Mouse (Mus musculus) neural tube, embryonic 11.5 days (tissue): ENCODE results near the gene Ddx39. TPM values are rescaled to one million over a fixed set of nuclear protein-coding genes. Genes with fewer than 3 reads are reported as not detected.

Experiments
- ATAC-seq: fragments of 200-750 bp; cut with Nextera tagmentation; 2 replicates; pipeline ENCODE4 v1.8.0; 2017; ENCODE audit warnings: moderate number of reproducible peaks, mild to moderate bottlenecking, moderate TSS enrichment, moderate library complexity; ENCODE audit not compliant: insufficient read depth, low FRiP score, low TSS enrichment
- DNase-seq: peaks from one replicate; pipeline ENCODE4 v3.0.0-alpha.2; 2015; ENCODE audit warnings: low spot score
- H3K27ac ChIP-seq: fragments of 300-500 bp; sonication (generic); 2 replicates; pipeline ENCODE4 v1.5.1; 2014; ENCODE audit warnings: low read depth, mild to moderate bottlenecking, low read length
- H3K27me3 ChIP-seq: fragments of 300-500 bp; sonication (generic); 2 replicates; pipeline ENCODE4 v1.6.1; 2014; ENCODE audit warnings: mild to moderate bottlenecking, low read length, mixed read lengths; ENCODE audit not compliant: control insufficient read depth, insufficient read depth
- H3K36me3 ChIP-seq: fragments of 300-500 bp; sonication (generic); 2 replicates; pipeline ENCODE4 v1.6.1; 2014; ENCODE audit warnings: mild to moderate bottlenecking, low read length, moderate library complexity, mixed read lengths; ENCODE audit not compliant: control insufficient read depth, insufficient read depth
- H3K4me1 ChIP-seq: fragments of 300-500 bp; sonication (generic); 2 replicates; pipeline ENCODE4 v1.6.1; 2014; ENCODE audit warnings: low read length, mixed read lengths; ENCODE audit not compliant: control insufficient read depth, insufficient read depth
- H3K4me2 ChIP-seq: fragments of 300-500 bp; sonication (generic); 2 replicates; pipeline ENCODE4 v1.6.1; 2014; ENCODE audit warnings: low read depth, mild to moderate bottlenecking, moderate library complexity
- H3K4me3 ChIP-seq: fragments of 300-500 bp; sonication (generic); 2 replicates; pipeline ENCODE4 v1.5.1; 2014; ENCODE audit warnings: low read depth, low read length
- H3K9ac ChIP-seq: fragments of 300-500 bp; sonication (generic); 2 replicates; pipeline ENCODE4 v1.6.1; 2014; ENCODE audit warnings: mild to moderate bottlenecking, low read length
- H3K9me3 ChIP-seq: fragments of 300-500 bp; sonication (generic); 2 replicates; pipeline ENCODE4 v1.6.1; 2016; ENCODE audit warnings: low read length; ENCODE audit not compliant: control insufficient read depth
- WGBS: fragments of 180-500 bp; shearing (Covaris S2); extraction: QIAGEN DNeasy Blood & Tissue Kit; methylation state at CpG from one replicate; pipeline ENCODE4 v1.1.7; 2014; 5-methylcytosine and 5-hydroxymethylcytosine counted together
- polyA plus RNA-seq: library from polyadenylated mRNA; unstranded; fragments of >200 nt; fragmentation: Nextera tagmentation; extraction: Ambion mirVana; gene quantifications from 2 replicates; pipeline ENCODE4 v1.2.1, GENCODE M21; 2014

Gene Ddx39
- polyA plus RNA-seq, 1 experiment from 2014 or later: 223 TPM

DNA sequence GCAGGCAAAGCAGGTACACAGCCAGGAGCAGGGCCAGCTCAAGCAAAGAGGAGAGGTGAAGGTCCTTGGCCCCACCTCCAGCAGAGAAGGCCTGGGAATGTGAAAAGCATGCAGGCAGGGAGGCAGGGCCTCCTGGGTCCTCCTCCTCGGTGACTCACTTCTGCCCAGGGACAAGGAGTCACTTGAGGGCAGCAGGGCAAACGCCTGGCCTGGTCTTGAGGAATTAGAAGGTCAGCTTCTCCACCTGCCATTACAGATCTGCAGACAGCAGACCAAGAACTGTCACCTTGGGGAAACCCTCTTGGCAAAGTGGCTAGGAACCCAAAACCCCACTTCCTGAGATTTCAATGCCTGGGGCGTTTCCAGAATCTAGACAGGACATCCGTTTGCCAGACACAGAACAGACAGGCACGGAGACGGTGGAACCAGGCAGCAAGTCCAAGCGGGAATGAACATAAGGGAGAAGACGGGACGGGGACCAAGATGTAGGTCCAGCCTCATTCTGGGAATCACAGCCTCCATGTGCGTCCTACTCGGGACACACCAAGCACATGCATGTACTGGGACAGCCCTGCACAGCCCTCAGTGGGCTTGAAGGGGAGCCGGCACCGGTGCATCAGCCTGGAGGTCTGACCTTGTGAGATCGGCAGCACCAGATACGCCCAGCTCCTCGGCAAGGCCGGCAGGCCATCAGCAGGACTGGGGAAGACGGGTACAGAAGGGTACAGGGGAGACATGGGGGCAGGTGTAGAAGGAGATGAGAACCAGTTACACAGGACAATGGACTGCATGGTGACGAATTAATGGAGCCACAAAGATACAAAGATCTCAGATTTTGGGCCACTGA is 17.4 kb upstream of the Ddx39 start:
- ATAC-seq (no peak), DNase-seq (no peak)
- H3K4me1 ChIP-seq: peaks cover 8% of the 10 kb centered on the region
- no peaks in the 10 kb centered on the region for H3K9me3 ChIP-seq
- WGBS: 57% methylated on average over 19 of the region's 19 CpGs
- H3K9ac ChIP-seq: peak overlapping the region; percentile 29
- peak overlapping the region; percentile 78 for H3K4me3 ChIP-seq
- peak overlapping the region; percentile 23; the same call in 1 of the 2 replicates for H3K27ac ChIP-seq
- no peaks in the 10 kb centered on the region; the same call in 1 of the 2 replicates for H3K36me3 ChIP-seq
- H3K4me2 ChIP-seq: peak overlapping the region; percentile 67
- H3K27me3 ChIP-seq: no peaks in the 10 kb centered on the region

DNA sequence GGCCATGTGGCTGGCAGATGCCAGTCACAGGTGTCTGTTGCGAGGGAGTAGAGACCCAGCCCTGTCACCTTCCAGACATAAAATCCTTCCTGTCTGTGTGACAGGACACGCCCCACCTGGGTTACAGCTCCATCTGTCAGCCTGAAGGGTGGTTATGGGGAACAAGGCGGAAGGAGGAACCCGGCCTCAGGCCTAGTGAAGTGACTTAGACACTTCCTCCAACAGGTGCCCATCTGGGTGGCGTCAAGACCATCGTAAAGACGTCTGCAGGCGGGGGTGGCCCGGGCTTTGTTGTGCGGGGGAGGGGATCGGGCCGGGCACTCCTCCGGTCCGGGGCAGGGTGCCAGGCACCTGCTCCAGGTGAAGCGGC is 16.7 kb upstream of the Ddx39 start:
- H3K4me1 ChIP-seq: peaks cover 8% of the 10 kb centered on the region
- peak overlapping the region; percentile 78 for H3K9ac ChIP-seq
- peak overlapping the region; percentile 67 for H3K4me2 ChIP-seq
- H3K36me3 ChIP-seq: no peaks in the 10 kb centered on the region; the same call in 1 of the 2 replicates
- no peaks in the 10 kb centered on the region for H3K27me3 ChIP-seq
- no peaks in the 10 kb centered on the region for H3K9me3 ChIP-seq
- ATAC-seq (0 out of 2 replicates have a peak, but pooled peaks have one; percentile 2), DNase-seq (no peak)
- WGBS: 4% methylated on average over 15 of the region's 15 CpGs
- peak overlapping the region; percentile 78 for H3K4me3 ChIP-seq
- H3K27ac ChIP-seq: peak overlapping the region; percentile 23; the same call in 1 of the 2 replicates

DNA sequence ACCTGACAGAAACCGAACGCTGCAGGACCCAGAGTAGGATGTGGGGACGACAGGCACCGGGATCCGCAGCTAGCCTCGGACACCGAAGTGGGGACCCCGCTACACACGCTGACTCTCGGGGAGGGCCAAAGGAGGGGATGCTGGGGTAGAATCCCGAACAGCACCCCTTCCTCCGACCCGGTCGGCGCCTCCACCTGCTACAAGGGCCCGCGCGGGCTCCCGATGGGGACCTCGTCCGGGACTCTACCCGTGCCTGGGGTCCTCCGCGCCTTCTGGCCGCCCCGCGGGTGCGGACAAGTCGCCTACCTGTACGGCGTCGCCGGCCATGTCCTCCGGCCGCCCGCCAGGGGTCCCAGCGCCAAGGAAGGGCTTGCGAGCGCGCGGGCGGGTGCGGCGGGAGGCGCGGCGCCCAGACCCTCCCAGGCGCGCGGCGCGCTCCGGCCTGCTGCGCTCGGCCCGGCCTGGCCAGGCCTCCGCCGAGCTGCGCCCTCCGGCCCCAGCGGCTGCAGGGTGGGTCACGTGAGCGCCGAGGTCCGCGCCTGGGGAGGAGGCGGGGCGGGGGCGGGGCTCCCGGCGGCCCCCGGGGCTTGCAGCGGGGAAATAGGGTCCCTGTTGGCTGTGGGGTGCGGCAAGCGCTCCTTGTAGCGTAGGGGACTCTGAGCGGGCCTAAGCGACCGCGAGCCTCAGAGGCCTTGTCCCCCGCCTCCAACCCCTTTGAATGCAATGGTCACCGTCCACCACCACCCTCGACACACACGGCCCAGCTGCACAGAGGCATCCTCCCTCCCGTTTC is 16.1 kb upstream of the Ddx39 start, which contains the start of gene Pkn1:
Pkn1 (minus strand) TSS at position 519 of the 793 bp plus-strand sequence.
- no peaks in the 10 kb centered on the region for H3K9me3 ChIP-seq
- ATAC-seq (peak; percentile 94), DNase-seq (peak; percentile 85)
- peaks cover 8% of the 10 kb centered on the region for H3K4me1 ChIP-seq
- peak within 1 kb of the TSS; percentile 78 for H3K4me3 ChIP-seq
- H3K36me3 ChIP-seq: no peaks in the 10 kb centered on the region; the same call in 1 of the 2 replicates
- peak within 1 kb of the TSS; percentile 49; the same call in 1 of the 2 replicates for H3K27ac ChIP-seq
- no peaks in the 10 kb centered on the region for H3K27me3 ChIP-seq
- H3K9ac ChIP-seq: peak within 1 kb of the TSS; percentile 78
- under 1% methylated on average over 78 of the region's 85 CpGs for WGBS
- H3K4me2 ChIP-seq: peak within 1 kb of the TSS; percentile 67

GRCm38 (mm10) chr8:83699566-83699965 is 15.4 kb upstream of the Ddx39 start:
- Histone ChIP-seq H3K4me1 (peaks cover 8% of the 10 kb centered on the region), H3K9me3 (no peaks in the 10 kb centered on the region), H3K36me3 (no peaks in the 10 kb centered on the region; the same call in 1 of the 2 replicates), H3K27me3 (no peaks in the 10 kb centered on the region), H3K27ac (peak overlapping the region; percentile 49; the same call in 1 of the 2 replicates), H3K4me2 (peak overlapping the region; percentile 67), H3K4me3 (peak overlapping the region; percentile 78), H3K9ac (peak overlapping the region; percentile 78)
- WGBS: 46% methylated on average over 9 of the region's 9 CpGs
- no peak for ATAC-seq
- peak; percentile 24 for DNase-seq

GRCm38 (mm10) chr8:83700423-83701085 is 14.4 kb upstream of the Ddx39 start:
- Histone ChIP-seq H3K27me3 (no peaks in the 10 kb centered on the region), H3K9ac (no peak overlapping the region), H3K4me1 (peaks cover 8% of the 10 kb centered on the region), H3K4me2 (no peak overlapping the region), H3K9me3 (no peaks in the 10 kb centered on the region), H3K4me3 (no peak overlapping the region), H3K36me3 (no peaks in the 10 kb centered on the region; the same call in 1 of the 2 replicates), H3K27ac (no peak overlapping the region)
- DNase-seq (no peak), ATAC-seq (no peak)
- 83% methylated on average over 9 of the region's 9 CpGs for WGBS

- 87% methylated on average over 4 of the region's 4 CpGs for WGBS
- DNase-seq (no peak), ATAC-seq (no peak)
Observed at GRCm38 (mm10) chr8:83703426-83703825, 11.6 kb upstream of the Ddx39 start.

GRCm38 (mm10) chr8:83706411-83706810 is 8.6 kb upstream of the Ddx39 start:
- ATAC-seq: no peak
- Histone ChIP-seq H3K36me3 (no peaks in the 10 kb centered on the region), H3K27me3 (no peaks in the 10 kb centered on the region), H3K9ac (no peak overlapping the region), H3K4me1 (no peaks in the 10 kb centered on the region), H3K4me3 (no peak overlapping the region), H3K9me3 (no peaks in the 10 kb centered on the region), H3K27ac (no peak overlapping the region), H3K4me2 (no peak overlapping the region)
- DNase-seq: no peak
- 55% methylated on average over 5 of the region's 5 CpGs for WGBS

More at GRCm38 (mm10) chr8:83703426-83703825, 11.6 kb upstream of the Ddx39 start:
- Histone ChIP-seq H3K4me2 (no peak overlapping the region), H3K9ac (no peak overlapping the region), H3K27me3 (no peaks in the 10 kb centered on the region), H3K4me1 (no peaks in the 10 kb centered on the region), H3K9me3 (no peaks in the 10 kb centered on the region), H3K27ac (no peak overlapping the region), H3K4me3 (no peak overlapping the region), H3K36me3 (no peaks in the 10 kb centered on the region)

DNA sequence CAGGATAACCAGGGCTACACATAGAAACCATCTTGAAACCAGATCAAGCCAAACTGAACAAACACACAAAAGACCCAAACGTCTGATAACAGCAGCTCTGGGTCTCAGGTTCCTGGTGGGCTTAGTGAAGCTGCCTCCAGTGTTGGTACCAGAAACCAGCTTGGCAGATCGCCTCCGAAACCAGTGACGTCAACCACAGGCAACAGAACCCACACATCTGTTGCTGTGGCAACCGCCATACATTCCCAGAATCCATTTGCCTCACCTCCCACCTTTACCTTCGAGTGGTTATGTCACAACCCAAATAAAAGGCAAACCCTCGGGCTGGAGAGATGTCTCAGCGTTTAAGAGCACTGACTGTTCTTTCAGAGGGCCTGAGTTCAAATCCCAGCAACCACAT is 7.4 kb upstream of the Ddx39 start:
- no peaks in the 10 kb centered on the region for H3K27me3 ChIP-seq

More for the DNA sequence above, 7.4 kb upstream of the Ddx39 start:
- no peak overlapping the region for H3K9ac ChIP-seq
- no peaks in the 10 kb centered on the region for H3K9me3 ChIP-seq
- H3K4me3 ChIP-seq: no peak overlapping the region
- no peak overlapping the region for H3K27ac ChIP-seq
- no peaks in the 10 kb centered on the region for H3K4me1 ChIP-seq
- H3K4me2 ChIP-seq: no peak overlapping the region
- DNase-seq (no peak), ATAC-seq (no peak)
- WGBS: 83% methylated on average over 8 of the region's 8 CpGs
- no peaks in the 10 kb centered on the region for H3K36me3 ChIP-seq
